Mouse (Mus musculus) heart, embryonic 15.5 days (tissue): ENCODE measurements around the gene Acsbg1. TPM values are rescaled to one million over a fixed set of nuclear protein-coding genes. Genes with fewer than 3 reads are reported as not detected.

Source experiments
- ATAC-seq: fragments of 200-750 bp; cut with Nextera tagmentation; replicated peaks from 2 replicates; pipeline ENCODE4 v1.8.0; 2017; ENCODE audit warnings: low read depth, moderate TSS enrichment; ENCODE audit not compliant: insufficient number of reproducible peaks, insufficient read depth, low FRiP score
- H3K27ac ChIP-seq: fragments of 300-500 bp; sonication (generic); 2 replicates; pipeline ENCODE4 v1.5.1; 2015; ENCODE audit warnings: mild to moderate bottlenecking, inconsistent platforms
- H3K27me3 ChIP-seq: fragments of 300-500 bp; sonication (generic); 2 replicates; pipeline ENCODE4 v1.6.1; 2015; ENCODE audit warnings: inconsistent platforms
- H3K36me3 ChIP-seq: fragments of 300-500 bp; sonication (generic); 2 replicates; pipeline ENCODE4 v1.6.1; 2015; ENCODE audit warnings: mild to moderate bottlenecking, inconsistent platforms
- H3K4me1 ChIP-seq: fragments of 300-500 bp; sonication (generic); replicated peaks from 2 replicates; pipeline ENCODE4 v1.6.1; 2015; ENCODE audit warnings: inconsistent platforms
- H3K4me2 ChIP-seq: fragments of 300-500 bp; sonication (generic); 2 replicates; pipeline ENCODE4 v1.6.1; 2015; ENCODE audit warnings: inconsistent platforms, mild to moderate bottlenecking, moderate library complexity
- H3K4me3 ChIP-seq: fragments of 300-500 bp; sonication (generic); 2 replicates; pipeline ENCODE4 v1.5.1; 2015; ENCODE audit warnings: mild to moderate bottlenecking, inconsistent platforms
- H3K9ac ChIP-seq: fragments of 300-500 bp; sonication (generic); 2 replicates; pipeline ENCODE4 v1.6.1; 2015; ENCODE audit warnings: mild to moderate bottlenecking, inconsistent platforms
- H3K9me3 ChIP-seq: fragments of 300-500 bp; sonication (generic); replicated peaks from 2 replicates; pipeline ENCODE4 v1.6.1; 2016; ENCODE audit warnings: inconsistent platforms
- WGBS: fragments of 180-500 bp; shearing (Covaris S2); methylation state at CpG from one replicate; pipeline ENCODE4 v1.1.7; 2015; ENCODE audit warnings: mixed read lengths; 5-methylcytosine and 5-hydroxymethylcytosine counted together
- polyA plus RNA-seq: library from polyadenylated mRNA; unstranded; fragments of >200 nt; fragmentation: Nextera tagmentation; extraction: Ambion mirVana; gene quantifications from 2 replicates; pipeline ENCODE4 v1.2.1, GENCODE M21; 2015

Gene Acsbg1
- polyA plus RNA-seq, 1 experiment from 2014 or later, result not detected

- Histone ChIP-seq H3K9me3 (no peaks in the 10 kb centered on the region), H3K9ac (no peak overlapping the region), H3K27me3 (no peaks in the 10 kb centered on the region), H3K27ac (no peak overlapping the region), H3K4me3 (no peak overlapping the region), H3K36me3 (no peaks in the 10 kb centered on the region), H3K4me2 (no peak overlapping the region), H3K4me1 (no peaks in the 10 kb centered on the region)
- no peak for ATAC-seq
- 61% methylated on average over 4 of the region's 4 CpGs for WGBS
Measured at GRCm38 (mm10) chr9:54668455-54668854, 6.8 kb upstream of the Acsbg1 start.

- Histone ChIP-seq H3K4me1 (no peaks in the 10 kb centered on the region; the same call in 1 of the 2 replicates), H3K4me2 (no peak overlapping the region), H3K36me3 (no peaks in the 10 kb centered on the region), H3K27me3 (no peaks in the 10 kb centered on the region), H3K27ac (no peak overlapping the region), H3K9ac (no peak overlapping the region), H3K4me3 (no peak overlapping the region), H3K9me3 (no peaks in the 10 kb centered on the region)
- ATAC-seq, result no peak
- WGBS, result 94% methylated on average over 3 of the region's 3 CpGs
Measured at GRCm38 (mm10) chr9:54666116-54666515, 4.4 kb upstream of the Acsbg1 start.

GRCm38 (mm10) chr9:54664358-54664757 is 2.7 kb upstream of the Acsbg1 start:
- no peaks in the 10 kb centered on the region for H3K36me3 ChIP-seq
- ATAC-seq, result no peak
- 74% methylated on average over 9 of the region's 9 CpGs for WGBS
- no peaks in the 10 kb centered on the region for H3K9me3 ChIP-seq
- no peaks in the 10 kb centered on the region for H3K27me3 ChIP-seq
- H3K27ac ChIP-seq, result no peak overlapping the region
- no peaks in the 10 kb centered on the region; the same call in 1 of the 2 replicates for H3K4me1 ChIP-seq
- H3K4me2 ChIP-seq, result no peak overlapping the region
- H3K4me3 ChIP-seq, result no peak overlapping the region
- H3K9ac ChIP-seq, result no peak overlapping the region

DNA sequence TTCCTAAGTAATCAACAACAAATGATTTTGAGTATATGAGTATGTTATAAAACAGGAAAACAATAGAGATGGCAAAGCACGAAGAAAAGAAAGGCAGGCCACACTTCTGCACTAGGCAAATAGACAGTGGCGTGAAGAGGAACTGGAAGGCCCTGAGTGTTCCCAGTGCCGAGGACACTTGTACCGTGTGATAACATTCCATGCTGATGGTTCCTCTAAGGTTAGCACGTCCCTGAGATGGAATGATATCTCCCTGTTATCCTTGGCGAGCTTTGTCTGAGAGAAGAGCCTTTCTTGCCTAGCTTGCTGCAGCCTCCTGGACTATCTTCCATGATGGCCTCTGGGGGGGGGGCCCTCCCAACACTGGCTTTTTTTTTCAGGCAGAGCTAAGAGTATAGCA is 2.9 kb downstream of the Acsbg1 start:
- Histone ChIP-seq H3K9me3 (no peaks in the 10 kb centered on the region), H3K4me3 (no peak overlapping the region), H3K27ac (no peak overlapping the region), H3K36me3 (no peaks in the 10 kb centered on the region), H3K27me3 (no peaks in the 10 kb centered on the region), H3K9ac (no peak overlapping the region), H3K4me1 (no peaks in the 10 kb centered on the region; the same call in 1 of the 2 replicates), H3K4me2 (no peak overlapping the region)
- no peak for ATAC-seq
- WGBS, result 44% methylated on average over 6 of the region's 6 CpGs

DNA sequence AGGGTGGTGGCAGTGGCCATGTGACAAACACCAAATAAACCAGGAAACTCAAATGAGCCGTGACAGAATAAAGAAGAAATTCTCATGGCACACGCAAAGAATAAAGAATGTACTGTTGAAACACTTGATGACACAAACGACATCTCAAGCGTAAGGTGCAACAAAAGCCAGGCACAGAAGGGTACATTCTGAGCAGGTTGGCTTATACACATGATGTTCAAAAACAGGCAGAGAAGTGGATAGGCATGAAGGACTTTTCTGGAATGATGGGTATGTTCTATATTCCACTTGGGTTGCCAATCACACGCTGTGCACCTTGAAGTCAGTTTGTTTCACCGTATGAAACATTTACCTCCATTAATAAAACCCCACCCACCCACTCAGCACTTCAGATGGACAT is 5.3 kb downstream of the Acsbg1 start:
- WGBS, result 78% methylated on average over 6 of the region's 6 CpGs
- no peak overlapping the region for H3K27ac ChIP-seq

GRCm38 (mm10) chr9:54655846-54656245 is 5.8 kb downstream of the Acsbg1 start:
- Histone ChIP-seq H3K4me1 (no peaks in the 10 kb centered on the region), H3K4me3 (no peak overlapping the region), H3K27me3 (no peaks in the 10 kb centered on the region), H3K9me3 (no peaks in the 10 kb centered on the region), H3K9ac (no peak overlapping the region), H3K36me3 (no peaks in the 10 kb centered on the region), H3K4me2 (no peak overlapping the region), H3K27ac (no peak overlapping the region)
- WGBS, result 68% methylated on average over 2 of the region's 2 CpGs
- no peak for ATAC-seq

More for the DNA sequence above, 5.3 kb downstream of the Acsbg1 start:
- Histone ChIP-seq H3K4me3 (no peak overlapping the region), H3K27me3 (no peaks in the 10 kb centered on the region), H3K9me3 (no peaks in the 10 kb centered on the region), H3K4me2 (no peak overlapping the region), H3K9ac (no peak overlapping the region), H3K36me3 (no peaks in the 10 kb centered on the region), H3K4me1 (no peaks in the 10 kb centered on the region; the same call in 1 of the 2 replicates)
- no peak for ATAC-seq

GRCm38 (mm10) chr9:54652778-54653177 is 8.9 kb downstream of the Acsbg1 start:
- ATAC-seq, result no peak
- Histone ChIP-seq H3K36me3 (no peaks in the 10 kb centered on the region), H3K4me3 (no peak overlapping the region), H3K27ac (no peak overlapping the region), H3K27me3 (no peaks in the 10 kb centered on the region), H3K4me2 (no peak overlapping the region), H3K9ac (no peak overlapping the region), H3K4me1 (no peaks in the 10 kb centered on the region), H3K9me3 (no peaks in the 10 kb centered on the region)
- 69% methylated on average over 2 of the region's 2 CpGs for WGBS

GRCm38 (mm10) chr9:54649360-54649759 is 12.3 kb downstream of the Acsbg1 start:
- H3K27ac ChIP-seq, result no peak overlapping the region
- no peak for ATAC-seq
- H3K27me3 ChIP-seq, result no peaks in the 10 kb centered on the region
- no peaks in the 10 kb centered on the region for H3K9me3 ChIP-seq
- H3K4me1 ChIP-seq, result no peaks in the 10 kb centered on the region
- no peak overlapping the region for H3K4me2 ChIP-seq
- no peaks in the 10 kb centered on the region for H3K36me3 ChIP-seq
- H3K4me3 ChIP-seq, result no peak overlapping the region
- no peak overlapping the region for H3K9ac ChIP-seq
- WGBS, result 73% methylated on average over 1 of the region's 1 CpGs

- Histone ChIP-seq H3K36me3 (no peaks in the 10 kb centered on the region), H3K9ac (no peak overlapping the region), H3K27me3 (no peaks in the 10 kb centered on the region), H3K4me1 (no peaks in the 10 kb centered on the region), H3K9me3 (no peaks in the 10 kb centered on the region), H3K27ac (no peak overlapping the region), H3K4me3 (no peak overlapping the region), H3K4me2 (no peak overlapping the region)
- WGBS, result 58% methylated on average over 2 of the region's 2 CpGs
- no peak for ATAC-seq
Measured at GRCm38 (mm10) chr9:54647456-54647855, 14.2 kb downstream of the Acsbg1 start.

- ATAC-seq, result no peak
- H3K9me3 ChIP-seq, result no peaks in the 10 kb centered on the region
Measured at GRCm38 (mm10) chr9:54646252-54646651, 15.4 kb downstream of the Acsbg1 start.

DNA sequence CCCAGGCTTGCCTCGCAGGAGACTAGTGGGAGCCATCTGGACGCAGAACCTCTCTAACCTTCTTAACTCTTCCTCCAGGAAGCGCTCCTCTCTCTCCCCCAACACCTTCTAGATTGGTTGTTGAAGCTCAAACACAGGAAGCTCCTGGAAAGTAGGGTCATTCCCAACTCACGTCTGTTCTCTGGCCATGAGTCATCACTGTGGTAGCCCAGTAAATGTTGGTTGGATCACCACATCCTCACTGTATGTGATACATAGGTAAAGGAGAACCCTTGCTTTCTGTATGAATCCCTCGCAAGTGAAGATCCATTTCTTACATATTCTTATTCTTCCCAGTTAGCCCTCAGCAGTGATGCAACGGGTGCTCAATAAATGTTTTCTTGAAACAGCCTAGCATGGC is 16.1 kb downstream of the Acsbg1 start:
- no peak overlapping the region for H3K27ac ChIP-seq
- WGBS, result 72% methylated on average over 6 of the region's 6 CpGs
- H3K36me3 ChIP-seq, result no peaks in the 10 kb centered on the region
- no peaks in the 10 kb centered on the region for H3K9me3 ChIP-seq
- H3K4me1 ChIP-seq, result 0 out of 2 replicates have a peak, but pooled peaks cover 4% of the 10 kb centered on the region
- no peak for ATAC-seq
- H3K9ac ChIP-seq, result no peak overlapping the region
- no peak overlapping the region for H3K4me2 ChIP-seq
- H3K27me3 ChIP-seq, result no peaks in the 10 kb centered on the region
- no peak overlapping the region for H3K4me3 ChIP-seq

More at GRCm38 (mm10) chr9:54646252-54646651, 15.4 kb downstream of the Acsbg1 start:
- WGBS, result 72% methylated on average over 9 of the region's 9 CpGs
- H3K27me3 ChIP-seq, result no peaks in the 10 kb centered on the region
- 0 out of 2 replicates have a peak, but pooled peaks cover 4% of the 10 kb centered on the region for H3K4me1 ChIP-seq
- no peak overlapping the region for H3K27ac ChIP-seq
- H3K4me2 ChIP-seq, result no peak overlapping the region
- no peaks in the 10 kb centered on the region for H3K36me3 ChIP-seq
- H3K4me3 ChIP-seq, result no peak overlapping the region
- H3K9ac ChIP-seq, result no peak overlapping the region

DNA sequence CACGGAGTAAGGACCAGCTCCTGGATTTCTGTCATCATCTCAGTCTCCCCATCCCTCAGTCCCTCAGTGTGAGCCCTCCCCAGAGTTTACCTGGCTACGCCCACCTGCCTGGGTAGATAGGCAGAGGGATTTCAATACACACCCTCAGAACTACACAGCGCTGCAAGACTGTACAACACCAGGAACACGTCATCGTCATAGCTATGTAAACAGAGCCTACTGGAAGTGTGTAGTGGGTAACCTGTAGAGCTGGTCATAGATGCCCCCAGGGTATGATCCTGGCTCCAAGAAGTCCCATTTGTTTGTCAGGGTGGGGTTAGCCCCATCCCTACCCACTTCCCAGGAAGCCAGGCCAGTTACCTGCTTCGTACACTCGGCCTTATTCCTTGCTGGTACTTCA is 18.5 kb downstream of the Acsbg1 start:
- H3K27me3 ChIP-seq, result no peaks in the 10 kb centered on the region
- no peak overlapping the region for H3K4me2 ChIP-seq
- no peak overlapping the region for H3K27ac ChIP-seq
- 83% methylated on average over 7 of the region's 7 CpGs for WGBS
- 0 out of 2 replicates have a peak, but pooled peaks cover 4% of the 10 kb centered on the region for H3K4me1 ChIP-seq
- no peaks in the 10 kb centered on the region for H3K9me3 ChIP-seq
- H3K36me3 ChIP-seq, result no peaks in the 10 kb centered on the region
- no peak overlapping the region for H3K9ac ChIP-seq
- no peak for ATAC-seq
- H3K4me3 ChIP-seq, result no peak overlapping the region
